Mouse (Mus musculus) myocyte (in vitro differentiated cells): ENCODE data around the gene Arhgap10.
A peak's percentile ranks its signal among the peaks of the same experiment; 100 is the strongest.

Source experiments
- CEBPB ChIP-seq: IDR thresholded peaks from 2 replicates; pipeline ENCODE4 v1.6.1; 2011; ENCODE audit warnings: mild to moderate bottlenecking, moderate library complexity; ENCODE audit not compliant: poor library complexity, insufficient read depth, severe bottlenecking
- E2F4 ChIP-seq: IDR thresholded peaks from one replicate; pipeline ENCODE4 v1.6.1; 2011; ENCODE audit warnings: mild to moderate bottlenecking, control low read depth, moderate library complexity; ENCODE audit not compliant: insufficient read depth
- MAX ChIP-seq: IDR thresholded peaks from one replicate; pipeline ENCODE4 v1.6.1; 2011; ENCODE audit warnings: low read depth, mild to moderate bottlenecking, control low read depth
- MYOD1 ChIP-seq, 3 experiments: IDR thresholded peaks; one replicate each; pipeline ENCODE4 v1.6.1; 2011; ENCODE audit warnings: control low read depth in 2 of 3, low read depth in 2 of 3, mild to moderate bottlenecking in 2 of 3, moderate library complexity in 1 of 3; ENCODE audit not compliant: insufficient read length in 2 of 3, control insufficient read depth in 1 of 3
- MYOG ChIP-seq, 3 experiments: IDR thresholded peaks; one replicate each; pipeline ENCODE4 v1.6.1; 2011; ENCODE audit warnings: control low read depth in 2 of 3, low read depth in 2 of 3, mild to moderate bottlenecking in 2 of 3; ENCODE audit not compliant: insufficient read length in 2 of 3, control insufficient read depth in 1 of 3, insufficient read depth in 1 of 3
- POLR2A ChIP-seq: IDR thresholded peaks from one replicate; pipeline ENCODE4 v1.6.1; 2011; ENCODE audit warnings: low read depth, mild to moderate bottlenecking, control low read depth, moderate library complexity; ENCODE audit not compliant: insufficient read length
- POLR2AphosphoS2 ChIP-seq: IDR thresholded peaks from one replicate; pipeline ENCODE4 v1.6.1; 2011; ENCODE audit warnings: low read depth, control low read depth; ENCODE audit not compliant: insufficient read length
- REST ChIP-seq: IDR thresholded peaks from one replicate; pipeline ENCODE4 v1.6.1; 2011; ENCODE audit warnings: mild to moderate bottlenecking, control low read depth, moderate library complexity; ENCODE audit not compliant: insufficient read depth, insufficient read length
- SRF ChIP-seq: IDR thresholded peaks from one replicate; pipeline ENCODE4 v1.6.1; 2011; ENCODE audit warnings: low read depth; ENCODE audit not compliant: control insufficient read depth, insufficient read length
- TCF12 ChIP-seq: IDR thresholded peaks from one replicate; pipeline ENCODE4 v1.6.1; 2011; ENCODE audit warnings: mild to moderate bottlenecking, control low read depth; ENCODE audit not compliant: poor library complexity, insufficient read depth, severe bottlenecking
- TCF3 ChIP-seq: IDR thresholded peaks from one replicate; pipeline ENCODE4 v1.6.1; 2011; ENCODE audit warnings: low read depth, control low read depth; ENCODE audit not compliant: insufficient read length
- USF1 ChIP-seq: IDR thresholded peaks from one replicate; pipeline ENCODE4 v1.6.1; 2011; ENCODE audit warnings: low read depth, mild to moderate bottlenecking, control low read depth, moderate library complexity

DNA sequence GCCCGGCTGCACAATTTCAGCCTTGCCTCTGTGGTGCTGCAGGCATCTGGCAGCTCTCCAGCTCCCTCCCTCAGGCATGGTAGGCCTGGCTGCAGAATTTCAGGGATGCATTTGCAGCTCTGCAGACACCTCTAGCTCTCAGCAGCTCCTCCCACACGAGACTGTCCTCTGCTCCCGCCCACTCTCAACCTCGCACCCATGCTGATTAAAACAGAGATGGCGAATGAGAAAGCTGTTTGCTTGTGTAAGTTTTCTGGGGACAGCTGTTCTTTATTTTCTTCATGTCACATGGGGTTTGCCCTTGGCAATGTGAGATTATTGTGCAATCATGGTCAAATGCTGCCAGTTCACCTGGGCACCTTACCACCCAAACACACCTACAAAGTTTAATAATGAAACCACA, 141.3 kb downstream of the Arhgap10 start:
- TF ChIP-seq POLR2A (no peak), TCF3 (no peak), E2F4 (no peak), CEBPB (peak; percentile 45; the same call in 1 of the 2 replicates), USF1 (no peak), TCF12 (no peak), REST (no peak), POLR2AphosphoS2 (no peak), MAX (no peak), MYOD1 (IDR thresholded peaks at IDR 0.05; ENCODE audit: control insufficient read depth in 1 of 3, insufficient read length in 2 of 3, low read depth in 2 of 3) (no peak), MYOG (IDR thresholded peaks at IDR 0.05; ENCODE audit: control insufficient read depth in 1 of 3, insufficient read depth in 1 of 3, insufficient read length in 2 of 3, low read depth in 2 of 3) (peak in 1 of 3 experiments; percentile 14), SRF (no peak)
